Mouse (Mus musculus) heart, adult 2 months (tissue): Measurements from ENCODE around the gene Samd7. TPM values are rescaled to one million over a fixed set of nuclear protein-coding genes. Genes with fewer than 3 reads are reported as not detected.
"Not testable (repeated sequence)": the region's sequence is repeated elsewhere in the genome, so short reads cannot be mapped to it uniquely, and the experiment has no call there.

Experiments used
- DNase-seq, 2 experiments: peaks; one replicate each; pipeline ENCODE4 v3.0.0; 2021
- H3K27ac ChIP-seq: fragments of 200-600 bp; 2 replicates; pipeline ENCODE4 v1.8.1; 2022
- H3K27me3 ChIP-seq: fragments of 200-500 bp; 2 replicates; pipeline ENCODE4 v1.6.1; 2012; ENCODE audit warnings: mild to moderate bottlenecking, low read length, inconsistent platforms, mixed read lengths; ENCODE audit not compliant: control insufficient read depth, insufficient read depth
- H3K36me3 ChIP-seq: fragments of 200-500 bp; 2 replicates; pipeline ENCODE4 v1.6.1; 2012; ENCODE audit warnings: low read length, inconsistent platforms; ENCODE audit not compliant: control insufficient read depth, insufficient read depth
- H3K4me1 ChIP-seq: fragments of 200-500 bp; 2 replicates; pipeline ENCODE4 v1.6.1; 2011; ENCODE audit warnings: low read length; ENCODE audit not compliant: control insufficient read depth, insufficient read depth
- H3K4me3 ChIP-seq: fragments of 200-600 bp; 2 replicates; pipeline ENCODE4 v1.8.1; 2022
- H3K79me2 ChIP-seq: fragments of 200-500 bp; replicated peaks from 2 replicates; pipeline ENCODE4 v1.6.1; 2012; ENCODE audit warnings: mild to moderate bottlenecking, inconsistent platforms, low read length, moderate library complexity, mixed read lengths; ENCODE audit not compliant: control insufficient read depth, insufficient read depth
- H3K9ac ChIP-seq: fragments of 200-500 bp; 2 replicates; pipeline ENCODE4 v1.6.1; 2012; ENCODE audit warnings: low read depth, mild to moderate bottlenecking, control low read depth, inconsistent platforms, low read length, mixed read lengths
- CTCF ChIP-seq: fragments of 200-600 bp; IDR thresholded peaks from 2 replicates; pipeline ENCODE4 v1.8.1; 2022; ENCODE audit warnings: antibody characterized with exemption, mild to moderate bottlenecking, moderate library complexity
- EP300 ChIP-seq: fragments of 200-500 bp; IDR thresholded peaks from 2 replicates; pipeline ENCODE4 v1.6.1; 2011; ENCODE audit warnings: low read depth, low read length, control low read depth; ENCODE audit not compliant: insufficient read depth
- POLR2A ChIP-seq: fragments of 200-500 bp; IDR thresholded peaks from 2 replicates; pipeline ENCODE4 v1.6.1; 2011; ENCODE audit warnings: mild to moderate bottlenecking, low read depth, low read length, control low read depth; ENCODE audit not compliant: insufficient read depth
- WGBS: fragments of 180-500 bp; shearing (Covaris S2); methylation state at CpG from one replicate; pipeline ENCODE4 v1.1.7; 2018; 5-methylcytosine and 5-hydroxymethylcytosine counted together
- intact Hi-C: fragments of 180-260 bp; cut with DNase I; formaldehyde crosslinking; loops from one replicate; pipeline ENCODE4 v1.15.1; 2025
- long read RNA-seq: library from polyadenylated mRNA; stranded (forward); transcript quantifications from one replicate; pipeline ENCODE4 v2.0.0, GENCODE M21; 2021
- polyA plus RNA-seq: library from polyadenylated mRNA; depleted of rRNA; stranded (reverse); fragments of >200 nt; gene quantifications from 2 replicates; pipeline ENCODE4 v1.2.3, GENCODE M21; 2012; rRNA removed
- total RNA-seq, 2 experiments: library from RNA; stranded (reverse); gene quantifications; 2 replicates each; pipeline ENCODE4 v1.2.3; 2021

Gene Samd7
- total RNA-seq (not detected), polyA plus RNA-seq (not detected in 2 replicates)
- long read RNA-seq, result 0 reads

GRCm38 (mm10) chr3:30746006-30746405 lies at the start of gene Samd7:
Samd7 (plus strand) TSS chr3:30746293.
- H3K4me1 ChIP-seq, result no peaks in the 10 kb centered on the region
- 79% methylated on average over 7 of the region's 7 CpGs for WGBS
- no peak for DNase-seq
- no peaks in the 10 kb centered on the region for H3K36me3 ChIP-seq
- no peak within 1 kb of the TSS for H3K9ac ChIP-seq
- H3K79me2 ChIP-seq, result no peaks in the 10 kb centered on the region
- H3K27me3 ChIP-seq, result no peaks in the 10 kb centered on the region
- no peak within 1 kb of the TSS for H3K4me3 ChIP-seq
- no peak for TF ChIP-seq POLR2A
- TF ChIP-seq EP300, result no peak
- TF ChIP-seq CTCF, result no peak
- H3K27ac ChIP-seq, result no peak within 1 kb of the TSS
- intact Hi-C loops, result no loop called here

- intact Hi-C loops, result loop anchor here (1.0 to 10.0 kb wide), 4 partner anchors 104 to 441 kb away; partner anchors contain the start of gene Gpr160
- 14% methylated on average over 2 of the region's 2 CpGs for WGBS
- no peak overlapping the region for H3K4me3 ChIP-seq
- no peak overlapping the region for H3K9ac ChIP-seq
- no peaks in the 10 kb centered on the region for H3K27me3 ChIP-seq
- H3K36me3 ChIP-seq, result no peaks in the 10 kb centered on the region
- TF ChIP-seq EP300 (0 out of 2 replicates have a peak, but pooled peaks have one; percentile 31), POLR2A (no peak), CTCF (peak; percentile 89)
- DNase-seq, result peak; percentile 21 to 47
- H3K27ac ChIP-seq, result no peak overlapping the region
- H3K4me1 ChIP-seq, result no peaks in the 10 kb centered on the region
- H3K79me2 ChIP-seq, result no peaks in the 10 kb centered on the region
These were observed 49.7 kb upstream of the Samd7 start for GRCm38 (mm10) chr3:30696346-30696745.

GRCm38 (mm10) chr3:30697891-30698290 lies 48.2 kb upstream of the Samd7 start:
- whole genome bisulfite sequencing, result 58% methylated on average over 4 of the region's 4 CpGs
- no peak overlapping the region for H3K4me3 ChIP-seq
- H3K4me1 ChIP-seq, result no peaks in the 10 kb centered on the region
- no peaks in the 10 kb centered on the region for H3K36me3 ChIP-seq
- no peaks in the 10 kb centered on the region for H3K79me2 ChIP-seq
- intact Hi-C loops, result loop anchor here (5.0 to 10.0 kb wide), 3 partner anchors 106 to 439 kb away; partner anchors contain the start of gene Gpr160
- no peak for TF ChIP-seq EP300
- TF ChIP-seq CTCF, result no peak
- no peak for TF ChIP-seq POLR2A
- H3K9ac ChIP-seq, result no peak overlapping the region
- no peak overlapping the region for H3K27ac ChIP-seq
- H3K27me3 ChIP-seq, result no peaks in the 10 kb centered on the region
- DNase-seq, result no peak

GRCm38 (mm10) chr3:30699711-30700505 lies 46.2 kb upstream of the Samd7 start, which contains the start of gene Lrrc31:
Lrrc31 (minus strand) TSS chr3:30699843.
- H3K79me2 ChIP-seq, H3K27me3 ChIP-seq, H3K27ac ChIP-seq, H3K4me1 ChIP-seq, H3K9ac ChIP-seq, DNase-seq, H3K36me3 ChIP-seq, H3K4me3 ChIP-seq: not testable (repeated sequence)
- intact Hi-C loops, result loop anchor here (5.0 to 10.0 kb wide), 3 partner anchors 108 to 437 kb away; partner anchors contain the start of gene Gpr160
- 74% methylated on average over 6 of the region's 6 CpGs for WGBS

- H3K4me3 ChIP-seq, result no peak overlapping the region
- 82% methylated on average over 3 of the region's 3 CpGs for WGBS
- no peak for DNase-seq
- H3K79me2 ChIP-seq, result no peaks in the 10 kb centered on the region
- H3K36me3 ChIP-seq, result no peaks in the 10 kb centered on the region
- no peak overlapping the region for H3K9ac ChIP-seq
- no peaks in the 10 kb centered on the region for H3K27me3 ChIP-seq
- no peak overlapping the region for H3K27ac ChIP-seq
- TF ChIP-seq EP300, result no peak
- TF ChIP-seq CTCF, result no peak
- no peak for TF ChIP-seq POLR2A
- intact Hi-C loops, result no loop called here
- H3K4me1 ChIP-seq, result no peaks in the 10 kb centered on the region
These were observed 40.1 kb upstream of the Samd7 start for GRCm38 (mm10) chr3:30705977-30706376.

- H3K9ac ChIP-seq, result no peak overlapping the region
- intact Hi-C loops, result no loop called here
- DNase-seq, result no peak
- TF ChIP-seq EP300, result no peak
- no peak for TF ChIP-seq POLR2A
- no peak for TF ChIP-seq CTCF
- H3K4me3 ChIP-seq, result no peak overlapping the region
- H3K36me3 ChIP-seq, result no peaks in the 10 kb centered on the region
- no peaks in the 10 kb centered on the region for H3K79me2 ChIP-seq
- no peaks in the 10 kb centered on the region for H3K27me3 ChIP-seq
- 32% methylated on average over 4 of the region's 4 CpGs for WGBS
- H3K27ac ChIP-seq, result no peak overlapping the region
- H3K4me1 ChIP-seq, result no peaks in the 10 kb centered on the region
These were observed 39.3 kb upstream of the Samd7 start for GRCm38 (mm10) chr3:30706614-30707276.
